Mouse (Mus musculus) spleen, adult 12 weeks (tissue): Measurements from ENCODE around the gene Fignl2.

ENCODE experiments used
- DNase-seq: peaks from one replicate; pipeline ENCODE4 v3.0.0; 2022; ENCODE audit warnings: low spot score

Fignl2 gene

GRCm38 (mm10) chr15:101008386-101009010, 69.9 kb downstream of the Fignl2 start:
- DNase-seq: no peak

GRCm38 (mm10) chr15:101007236-101007635, 71.1 kb downstream of the Fignl2 start:
- DNase-seq: no peak

DNA sequence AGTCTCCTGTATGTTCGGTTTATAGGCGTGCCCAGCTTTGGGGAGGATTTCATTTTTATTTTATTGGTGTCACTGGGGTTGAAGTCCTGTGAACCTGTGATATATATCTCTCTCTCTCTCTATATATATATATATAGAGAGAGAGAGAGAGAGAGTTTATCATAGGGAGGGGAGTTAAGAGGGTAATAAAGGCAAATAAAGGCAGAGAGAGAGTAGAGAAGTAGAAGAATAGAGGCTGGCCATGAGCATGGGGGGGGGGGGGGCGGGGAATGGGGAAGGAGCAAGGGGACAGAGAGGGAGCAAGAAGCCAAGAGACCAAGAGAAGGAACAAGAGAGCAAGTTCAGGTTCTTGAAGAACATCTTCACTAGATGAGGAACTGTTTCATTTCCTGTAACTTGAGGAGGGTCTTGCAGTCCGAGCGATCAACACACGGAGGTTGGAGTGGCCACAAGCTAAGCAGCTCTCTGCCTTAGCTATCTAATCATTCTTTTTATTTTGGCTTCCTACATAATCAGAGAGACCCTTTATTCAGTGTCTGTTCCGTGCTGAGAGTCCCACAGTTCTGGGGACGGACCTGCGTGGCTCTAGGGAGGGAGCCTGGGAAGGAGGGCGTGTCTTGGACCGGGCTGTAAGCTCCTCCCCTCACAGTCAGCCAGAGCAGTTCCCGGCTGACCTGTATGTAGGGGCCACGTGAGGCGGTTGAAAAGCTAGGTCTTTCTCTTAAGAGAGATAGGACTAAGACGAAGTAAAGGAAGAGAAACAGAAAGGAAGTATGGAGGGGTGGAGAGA, 71.9 kb downstream of the Fignl2 start:
- DNase-seq: no peak

DNA sequence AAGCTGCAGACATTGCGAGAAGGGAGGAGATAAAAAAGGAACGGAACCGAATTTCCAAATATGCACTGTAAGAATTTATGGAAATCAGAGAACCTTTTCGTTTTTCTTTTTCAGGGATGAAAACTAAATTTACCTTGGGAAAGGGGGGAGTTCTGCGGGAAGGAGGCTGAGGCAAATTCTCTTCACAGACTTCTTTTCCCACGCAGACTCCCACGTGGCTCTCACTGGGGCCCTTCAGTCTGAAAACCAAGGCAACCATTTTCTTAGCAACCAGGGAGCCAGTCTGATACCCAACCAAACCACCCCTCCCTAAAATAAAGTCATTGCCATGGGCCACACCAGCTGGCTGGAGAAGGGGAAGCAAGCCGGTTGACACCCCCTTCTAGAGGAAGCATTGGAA, 72.7 kb downstream of the Fignl2 start:
- DNase-seq: no peak

GRCm38 (mm10) chr15:101004538-101004937, 73.8 kb downstream of the Fignl2 start:
- DNase-seq: no peak

DNA sequence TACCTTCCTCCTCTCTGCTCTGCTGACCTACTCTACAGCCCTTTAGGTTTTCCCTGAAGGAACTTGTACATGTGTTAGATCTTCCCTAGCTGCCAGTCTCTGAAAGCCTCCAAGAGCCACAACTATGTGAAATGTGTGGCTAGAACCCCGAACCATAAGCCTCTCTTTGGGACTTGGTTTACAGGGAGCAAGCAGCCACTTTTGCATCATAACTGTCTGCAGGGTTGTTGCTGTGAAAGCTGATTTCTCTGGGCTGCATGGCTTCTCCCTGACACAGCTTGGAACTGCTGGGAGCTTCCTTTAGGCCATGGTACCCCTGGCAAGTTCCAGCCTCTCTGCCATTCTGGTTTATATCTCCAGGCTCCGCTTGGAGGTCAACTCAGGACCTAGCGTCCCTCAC, 75.9 kb downstream of the Fignl2 start:
- DNase-seq: no peak

DNA sequence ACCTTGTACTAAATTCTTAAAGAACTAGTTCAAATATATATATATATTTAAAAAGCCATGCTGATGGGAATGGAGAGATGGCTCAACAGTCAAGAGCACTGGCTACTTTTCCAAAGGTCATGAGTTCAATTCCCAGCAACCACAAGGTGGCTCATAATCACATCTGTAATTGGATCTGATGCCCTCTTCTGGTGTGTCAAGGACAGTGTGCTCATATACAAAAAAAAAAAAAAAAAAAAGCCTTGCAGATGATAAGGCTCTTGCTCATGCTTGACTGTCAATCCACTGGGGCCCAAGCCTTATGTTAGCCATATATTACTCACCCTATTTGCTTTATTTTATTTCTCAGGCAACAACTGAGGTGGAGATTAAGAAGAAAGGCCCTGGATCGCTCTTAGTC, 76.7 kb downstream of the Fignl2 start:
- DNase-seq: no peak
